Mouse (Mus musculus): ENCODE data around the gene Barhl1. TPM values are rescaled to one million over a fixed set of nuclear protein-coding genes. Genes with fewer than 3 reads are reported as not detected.

The Barhl1 gene
- total RNA-seq, 1 experiment: 0.18 TPM

DNA sequence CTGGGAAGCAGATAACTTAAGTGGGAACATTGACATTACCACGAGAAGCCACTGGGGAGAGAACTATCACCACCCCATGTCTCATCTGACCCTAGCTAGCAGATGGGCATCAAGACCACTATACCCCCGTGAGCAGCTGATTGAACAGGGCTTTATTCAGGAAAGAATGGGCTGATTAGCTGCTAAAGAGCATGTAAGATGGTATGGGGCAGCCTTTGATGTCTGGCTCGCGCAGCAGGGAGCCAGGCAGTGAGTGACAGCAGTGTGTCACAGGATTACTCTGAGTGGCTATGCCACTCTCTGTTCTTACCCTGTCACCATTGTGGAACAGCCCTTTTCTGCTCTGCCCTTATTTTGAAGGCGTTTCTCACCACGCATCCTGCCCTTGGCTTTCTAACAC is 22.9 kb downstream of the Barhl1 start:
- peaks cover 43% of the 10 kb centered on the region for H3K36me3 ChIP-seq (ENCODE audit: control insufficient read depth, insufficient read depth, low read length, poor library complexity, severe bottlenecking)
- in situ Hi-C loops (cut with MboI; ENCODE audit: low sequenced_read_pairs in 2 of 2, unreplicated experiment in 2 of 2): no loop called here
- no peak overlapping the region for H3K27ac ChIP-seq (ENCODE audit: insufficient read depth, low read depth, low read length, poor library complexity, severe bottlenecking)
- no peak for DNase-seq (ENCODE audit: low read depth, low spot score)
- no peaks in the 10 kb centered on the region for H3K9me3 ChIP-seq (ENCODE audit: control insufficient read depth, insufficient read depth, low read depth, low read length)
- no peak overlapping the region for H3K9ac ChIP-seq (ENCODE audit: insufficient read depth, low read depth, low read length, poor library complexity, severe bottlenecking)
- no peak overlapping the region for H3K4me3 ChIP-seq (ENCODE audit: insufficient read depth in 1 of 2, low read depth in 1 of 2, low read length in 2 of 2, poor library complexity in 1 of 2, severe bottlenecking in 1 of 2)
- H3K4me1 ChIP-seq (ENCODE audit: control insufficient read depth in 2 of 2, insufficient read depth in 2 of 2, low read length in 2 of 2, poor library complexity in 1 of 2): no peaks in the 10 kb centered on the region
- no peak for TF ChIP-seq CHD2 (IDR thresholded peaks at IDR 0.05; ENCODE audit: low read depth, low read length)
- TF ChIP-seq MAFK (IDR thresholded peaks at IDR 0.05; ENCODE audit: insufficient read depth, low read depth, low read length): no peak
- TF ChIP-seq HCFC1 (IDR thresholded peaks at IDR 0.05; ENCODE audit: borderline replicate concordance, insufficient read depth, low read length): no peak
- TF ChIP-seq ZNF384 (IDR thresholded peaks at IDR 0.05; ENCODE audit: low read depth, low read length): no peak
- no peak for TF ChIP-seq ZC3H11A (IDR thresholded peaks at IDR 0.05; ENCODE audit: borderline replicate concordance, low read depth, low read length)

- Histone ChIP-seq H3K36me3 (ENCODE audit: control insufficient read depth, insufficient read depth, low read length, poor library complexity, severe bottlenecking) (peaks cover 41% of the 10 kb centered on the region), H3K9me3 (ENCODE audit: control insufficient read depth, insufficient read depth, low read depth, low read length) (no peaks in the 10 kb centered on the region), H3K9ac (ENCODE audit: insufficient read depth, low read depth, low read length, poor library complexity, severe bottlenecking) (no peak overlapping the region), H3K4me1 (ENCODE audit: control insufficient read depth in 2 of 2, insufficient read depth in 2 of 2, low read length in 2 of 2, poor library complexity in 1 of 2) (no peaks in the 10 kb centered on the region), H3K4me3 (ENCODE audit: insufficient read depth in 1 of 2, low read depth in 1 of 2, low read length in 2 of 2, poor library complexity in 1 of 2, severe bottlenecking in 1 of 2) (no peak overlapping the region), H3K27ac (ENCODE audit: insufficient read depth, low read depth, low read length, poor library complexity, severe bottlenecking) (no peak overlapping the region)
- no peak for DNase-seq (ENCODE audit: low read depth, low spot score)
- in situ Hi-C loops (cut with MboI; ENCODE audit: low sequenced_read_pairs in 2 of 2, unreplicated experiment in 2 of 2): no loop called here
- TF ChIP-seq HCFC1 (IDR thresholded peaks at IDR 0.05; ENCODE audit: borderline replicate concordance, insufficient read depth, low read length): no peak
- TF ChIP-seq CHD2 (IDR thresholded peaks at IDR 0.05; ENCODE audit: low read depth, low read length): no peak
- no peak for TF ChIP-seq ZC3H11A (IDR thresholded peaks at IDR 0.05; ENCODE audit: borderline replicate concordance, low read depth, low read length)
- no peak for TF ChIP-seq ZNF384 (IDR thresholded peaks at IDR 0.05; ENCODE audit: low read depth, low read length)
- no peak for TF ChIP-seq MAFK (IDR thresholded peaks at IDR 0.05; ENCODE audit: insufficient read depth, low read depth, low read length)
Observed at GRCm38 (mm10) chr2:28892796-28893195, 23.7 kb downstream of the Barhl1 start.

- peaks cover 34% of the 10 kb centered on the region for H3K36me3 ChIP-seq (ENCODE audit: control insufficient read depth, insufficient read depth, low read length, poor library complexity, severe bottlenecking)
- no peak overlapping the region for H3K4me3 ChIP-seq (ENCODE audit: insufficient read depth in 1 of 2, low read depth in 1 of 2, low read length in 2 of 2, poor library complexity in 1 of 2, severe bottlenecking in 1 of 2)
- H3K9me3 ChIP-seq (ENCODE audit: control insufficient read depth, insufficient read depth, low read depth, low read length): no peaks in the 10 kb centered on the region
- in situ Hi-C loops (cut with MboI; ENCODE audit: low sequenced_read_pairs in 2 of 2, unreplicated experiment in 2 of 2): no loop called here
- H3K4me1 ChIP-seq (ENCODE audit: control insufficient read depth in 2 of 2, insufficient read depth in 2 of 2, low read length in 2 of 2, poor library complexity in 1 of 2): no peaks in the 10 kb centered on the region
- no peak overlapping the region for H3K27ac ChIP-seq (ENCODE audit: insufficient read depth, low read depth, low read length, poor library complexity, severe bottlenecking)
- TF ChIP-seq MAFK (IDR thresholded peaks at IDR 0.05; ENCODE audit: insufficient read depth, low read depth, low read length) (no peak), HCFC1 (IDR thresholded peaks at IDR 0.05; ENCODE audit: borderline replicate concordance, insufficient read depth, low read length) (no peak), CHD2 (IDR thresholded peaks at IDR 0.05; ENCODE audit: low read depth, low read length) (no peak), ZC3H11A (IDR thresholded peaks at IDR 0.05; ENCODE audit: borderline replicate concordance, low read depth, low read length) (no peak), ZNF384 (IDR thresholded peaks at IDR 0.05; ENCODE audit: low read depth, low read length) (no peak)
- DNase-seq (ENCODE audit: low read depth, low spot score): no peak
- H3K9ac ChIP-seq (ENCODE audit: insufficient read depth, low read depth, low read length, poor library complexity, severe bottlenecking): no peak overlapping the region
Observed at GRCm38 (mm10) chr2:28884914-28885313, 31.6 kb downstream of the Barhl1 start.

- H3K36me3 ChIP-seq (ENCODE audit: control insufficient read depth, insufficient read depth, low read length, poor library complexity, severe bottlenecking): peaks cover 31% of the 10 kb centered on the region
- DNase-seq (ENCODE audit: low read depth, low spot score): no peak
- in situ Hi-C loops (cut with MboI; ENCODE audit: low sequenced_read_pairs in 2 of 2, unreplicated experiment in 2 of 2): no loop called here
Observed at GRCm38 (mm10) chr2:28882826-28883485, 33.5 kb downstream of the Barhl1 start.

More at GRCm38 (mm10) chr2:28882826-28883485, 33.5 kb downstream of the Barhl1 start:
- Histone ChIP-seq H3K27ac (ENCODE audit: insufficient read depth, low read depth, low read length, poor library complexity, severe bottlenecking) (no peak overlapping the region), H3K4me3 (ENCODE audit: insufficient read depth in 1 of 2, low read depth in 1 of 2, low read length in 2 of 2, poor library complexity in 1 of 2, severe bottlenecking in 1 of 2) (no peak overlapping the region), H3K9ac (ENCODE audit: insufficient read depth, low read depth, low read length, poor library complexity, severe bottlenecking) (no peak overlapping the region), H3K4me1 (ENCODE audit: control insufficient read depth in 2 of 2, insufficient read depth in 2 of 2, low read length in 2 of 2, poor library complexity in 1 of 2) (no peaks in the 10 kb centered on the region), H3K9me3 (ENCODE audit: control insufficient read depth, insufficient read depth, low read depth, low read length) (no peaks in the 10 kb centered on the region)
- TF ChIP-seq ZC3H11A (IDR thresholded peaks at IDR 0.05; ENCODE audit: borderline replicate concordance, low read depth, low read length) (no peak), ZNF384 (IDR thresholded peaks at IDR 0.05; ENCODE audit: low read depth, low read length) (no peak), HCFC1 (IDR thresholded peaks at IDR 0.05; ENCODE audit: borderline replicate concordance, insufficient read depth, low read length) (no peak), MAFK (IDR thresholded peaks at IDR 0.05; ENCODE audit: insufficient read depth, low read depth, low read length) (no peak), CHD2 (IDR thresholded peaks at IDR 0.05; ENCODE audit: low read depth, low read length) (no peak)

Measured in ES-E14 (cell line).